Mouse (Mus musculus) lung, adult 2 months (tissue): ENCODE results near the gene Aurka. TPM values are rescaled to one million over a fixed set of nuclear protein-coding genes. Genes with fewer than 3 reads are reported as not detected.

Experiments used
- DNase-seq: peaks from one replicate; pipeline ENCODE4 v3.0.0; 2022
- H3K4me1 ChIP-seq: fragments of 200-500 bp; 2 replicates; pipeline ENCODE4 v1.6.1; 2011; ENCODE audit warnings: low read length; ENCODE audit not compliant: control insufficient read depth, insufficient read depth
- H3K4me3 ChIP-seq: fragments of 200-500 bp; replicated peaks from 2 replicates; pipeline ENCODE3; 2011; ENCODE audit warnings: low read depth, mild to moderate bottlenecking, control low read depth, low read length; ENCODE audit errors: extremely low read depth
- CTCF ChIP-seq: fragments of 200-500 bp; IDR thresholded peaks from 2 replicates; pipeline ENCODE4 v1.5.1; 2011; ENCODE audit warnings: mild to moderate bottlenecking, low read length, control low read depth; ENCODE audit not compliant: insufficient read depth
- POLR2A ChIP-seq: fragments of 200-500 bp; IDR thresholded peaks from 2 replicates; pipeline ENCODE4 v1.6.1; 2011; ENCODE audit warnings: low read depth, mild to moderate bottlenecking, control low read depth, low read length, borderline replicate concordance; ENCODE audit errors: extremely low read depth
- WGBS: fragments of 180-500 bp; shearing (Covaris S2); methylation state at CpG from one replicate; pipeline ENCODE4 v1.1.7; 2018; 5-methylcytosine and 5-hydroxymethylcytosine counted together
- polyA plus RNA-seq: library from polyadenylated mRNA; depleted of rRNA; stranded (reverse); fragments of >200 nt; gene quantifications from 2 replicates; pipeline ENCODE4 v1.2.3, GENCODE M21; 2012

Gene Aurka
- polyA plus RNA-seq, 1 experiment: 2.0 TPM

- Histone ChIP-seq H3K4me1 (no peaks in the 10 kb centered on the region), H3K4me3 (no peak overlapping the region)
- no peak for TF ChIP-seq CTCF
- no peak for TF ChIP-seq POLR2A
- WGBS: 31% methylated on average over 4 of the region's 4 CpGs
- DNase-seq: no peak
Measured at GRCm38 (mm10) chr2:172406173-172406572, 35.8 kb upstream of the Aurka start.

GRCm38 (mm10) chr2:172405011-172405410 lies 34.7 kb upstream of the Aurka start:
- TF ChIP-seq CTCF (no peak), POLR2A (no peak)
- 49% methylated on average over 3 of the region's 3 CpGs for WGBS
- H3K4me1 ChIP-seq: peaks cover 3% of the 10 kb centered on the region; the same call in 1 of the 2 replicates
- no peak overlapping the region for H3K4me3 ChIP-seq
- no peak for DNase-seq

- H3K4me3 ChIP-seq: no peak overlapping the region
- H3K4me1 ChIP-seq: peaks cover 3% of the 10 kb centered on the region; the same call in 1 of the 2 replicates
- WGBS: 55% methylated on average over 7 of the region's 7 CpGs
- TF ChIP-seq CTCF (no peak), POLR2A (no peak)
- no peak for DNase-seq
Measured at GRCm38 (mm10) chr2:172404239-172404638, 33.9 kb upstream of the Aurka start.

GRCm38 (mm10) chr2:172401116-172401825 lies 30.9 kb upstream of the Aurka start:
- peaks cover 3% of the 10 kb centered on the region; the same call in 1 of the 2 replicates for H3K4me1 ChIP-seq
- no peak for DNase-seq
- WGBS: 45% methylated on average over 13 of the region's 13 CpGs
- no peak overlapping the region for H3K4me3 ChIP-seq
- no peak for TF ChIP-seq CTCF

GRCm38 (mm10) chr2:172399901-172400300 lies 29.6 kb upstream of the Aurka start:
- WGBS: 12% methylated on average over 9 of the region's 9 CpGs
- DNase-seq: no peak
- H3K4me1 ChIP-seq: peaks cover 3% of the 10 kb centered on the region; the same call in 1 of the 2 replicates
- no peak overlapping the region for H3K4me3 ChIP-seq
- TF ChIP-seq CTCF (no peak), POLR2A (no peak)

DNA sequence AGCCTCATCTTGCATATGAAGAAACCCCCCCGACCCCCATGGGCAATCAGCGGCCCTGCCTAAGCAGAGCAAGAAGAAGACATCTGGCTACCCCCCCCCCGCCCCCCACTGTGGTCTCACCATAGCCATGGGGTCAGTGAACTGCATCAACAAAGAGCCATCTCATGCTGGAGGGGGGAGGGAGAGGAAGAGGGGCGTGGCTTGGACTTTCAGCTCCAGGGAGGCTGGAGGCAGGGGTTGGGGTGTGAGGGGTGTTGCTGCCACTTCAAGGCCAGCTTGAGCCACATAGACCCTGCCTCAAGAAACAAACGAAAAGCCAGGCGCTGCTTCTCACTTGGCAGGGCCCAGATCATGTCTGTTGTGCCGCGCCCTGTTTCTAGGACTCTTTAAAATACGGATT lies 25.6 kb upstream of the Aurka start:
- TF ChIP-seq POLR2A (no peak), CTCF (no peak)
- no peak overlapping the region for H3K4me3 ChIP-seq

GRCm38 (mm10) chr2:172394671-172395070 lies 24.3 kb upstream of the Aurka start:
- no peaks in the 10 kb centered on the region for H3K4me1 ChIP-seq
- no peak overlapping the region for H3K4me3 ChIP-seq
- no peak for DNase-seq
- TF ChIP-seq CTCF (no peak), POLR2A (no peak)
- WGBS: 66% methylated on average over 4 of the region's 4 CpGs

More for the DNA sequence above, 25.6 kb upstream of the Aurka start:
- DNase-seq: no peak
- WGBS: 45% methylated on average over 9 of the region's 9 CpGs
- H3K4me1 ChIP-seq: peaks cover 3% of the 10 kb centered on the region; the same call in 1 of the 2 replicates

DNA sequence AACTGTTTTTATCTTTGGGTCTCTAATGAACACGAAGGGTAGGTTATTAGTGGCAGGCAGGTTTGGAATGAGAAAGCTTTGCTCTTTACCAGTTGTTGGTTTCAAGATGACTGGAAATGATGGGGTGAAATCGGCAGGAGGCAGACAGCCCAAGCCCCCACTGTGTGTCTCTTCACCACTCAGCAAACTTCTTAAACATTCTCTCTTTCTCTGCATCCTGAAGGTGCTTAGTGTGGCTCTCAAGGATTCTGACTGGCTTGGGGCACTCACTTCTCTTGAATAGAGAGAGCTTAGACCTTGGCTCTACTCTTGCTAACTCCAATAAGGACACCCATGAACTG lies 23.7 kb upstream of the Aurka start:
- peak overlapping the region; percentile 59 for H3K4me3 ChIP-seq
- 51% methylated on average over 2 of the region's 2 CpGs for WGBS
- H3K4me1 ChIP-seq: no peaks in the 10 kb centered on the region
- TF ChIP-seq CTCF (no peak), POLR2A (no peak)
- no peak for DNase-seq

GRCm38 (mm10) chr2:172393391-172394051 lies 23.2 kb upstream of the Aurka start, which contains the start of gene Cass4:
Gene Cass4, plus strand, starts transcription at chr2:172393794.
- no peak for TF ChIP-seq POLR2A
- TF ChIP-seq CTCF: no peak
- peak within 1 kb of the TSS; percentile 59 for H3K4me3 ChIP-seq
- WGBS: 18% methylated on average over 13 of the region's 13 CpGs

DNA sequence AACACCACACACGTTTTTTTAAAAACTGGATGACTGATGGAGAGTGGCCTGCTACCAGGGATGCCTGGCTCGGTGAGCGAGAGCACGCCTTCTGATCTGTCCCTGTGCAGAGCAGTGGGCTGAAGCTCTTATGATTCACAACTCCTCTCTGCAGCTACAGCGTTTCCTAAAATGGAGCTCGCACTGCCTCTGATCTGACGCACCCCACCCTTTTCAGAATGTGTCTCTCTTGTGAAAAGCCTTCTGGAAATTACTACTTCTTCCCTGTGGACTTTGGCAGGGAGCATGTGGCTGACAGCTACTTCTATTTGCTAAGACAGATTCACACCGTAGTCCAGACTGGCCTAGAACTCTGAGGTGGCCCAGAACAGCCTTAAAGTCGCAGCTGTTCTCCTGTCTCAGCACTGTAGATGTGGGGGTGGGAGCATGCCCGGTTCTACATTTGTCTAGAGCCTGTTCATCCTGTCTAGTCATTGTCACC lies 21.7 kb upstream of the Aurka start:
- Histone ChIP-seq H3K4me3 (no peak overlapping the region), H3K4me1 (no peaks in the 10 kb centered on the region)
- no peak for DNase-seq
- TF ChIP-seq CTCF (no peak), POLR2A (no peak)
- 49% methylated on average over 10 of the region's 10 CpGs for WGBS

More at GRCm38 (mm10) chr2:172393391-172394051, 23.2 kb upstream of the Aurka start, which contains the start of gene Cass4:
- DNase-seq: peak; percentile 26
- no peaks in the 10 kb centered on the region for H3K4me1 ChIP-seq
